ENCODE assay signal across 19 mouse cellular contexts in genomic region chr9:96935556-96936300, GRCm38 (mm10). TPM values are rescaled to one million over a fixed set of nuclear protein-coding genes. Genes with fewer than 3 reads are reported as not detected.
DNase-seq lines count a peak whose midpoint lies in the region; ATAC-seq and TF ChIP-seq lines count a peak whose summit lies in the region.
"Had no signal": no experiment of that assay in that cellular context is flagged by ENCODE, and none has a peak within 500 bp of the region (broad histone marks: within the 10 kb centered on the region; RNA-seq: fewer than 3 reads in every experiment).

No protein-coding gene starts in this region.

- TF ChIP-seq EP300 in liver, postnatal 0 days (IDR thresholded peaks at IDR 0.05; ENCODE audit: low read depth) = no peak

- no peak overlapping the region for H3K27ac ChIP-seq in liver, postnatal 0 days (ENCODE audit: low read depth)
- no peak overlapping the region for H3K27ac ChIP-seq in liver, embryonic 11.5 days (ENCODE audit: low read depth, low read length)
- H3K27ac ChIP-seq: embryonic facial prominence, embryonic 12.5 days; forebrain, embryonic 10.5 days; hindbrain, embryonic 15.5 days; midbrain, embryonic 15.5 days; neural tube, embryonic 13.5 days had no signal

- H3K9me3 ChIP-seq in liver, postnatal 0 days (ENCODE audit: low read length) = no peaks in the 10 kb centered on the region
- H3K9me3 ChIP-seq in liver, embryonic 11.5 days (ENCODE audit: control insufficient read depth, low read length) = no peaks in the 10 kb centered on the region
- H3K9me3 ChIP-seq: embryonic facial prominence, embryonic 12.5 days; hindbrain, embryonic 15.5 days; midbrain, embryonic 15.5 days had no signal

- H3K4me3 ChIP-seq in liver, postnatal 0 days (ENCODE audit: low read depth, low read length) = no peak overlapping the region
- H3K4me3 ChIP-seq in liver, embryonic 11.5 days (ENCODE audit: low read depth, low read length) = no peak overlapping the region
- H3K4me3 ChIP-seq: embryonic facial prominence, embryonic 12.5 days; forebrain, embryonic 10.5 days; hindbrain, embryonic 15.5 days; midbrain, embryonic 15.5 days; neural tube, embryonic 13.5 days had no signal

- H3K9ac ChIP-seq in liver, postnatal 0 days (replicated peaks) = no peak overlapping the region
- H3K9ac ChIP-seq in liver, embryonic 11.5 days (ENCODE audit: low read depth, low read length) = no peak overlapping the region
- H3K9ac ChIP-seq: embryonic facial prominence, embryonic 12.5 days; hindbrain, embryonic 15.5 days; midbrain, embryonic 15.5 days; neural tube, embryonic 13.5 days had no signal

- no peak for ATAC-seq in liver, postnatal 0 days
- no peak for ATAC-seq in liver, embryonic 11.5 days (replicated peaks; ENCODE audit: low FRiP score)
- ATAC-seq in megakaryocyte progenitor cell, adult 5-6 weeks (replicated peaks; ENCODE audit: poor library complexity) = peak; percentile 90
- ATAC-seq: midbrain, embryonic 15.5 days had no signal

- no peaks in the 10 kb centered on the region for H3K36me3 ChIP-seq in liver, postnatal 0 days (replicated peaks; ENCODE audit: insufficient read depth, low read length)
- no peaks in the 10 kb centered on the region for H3K36me3 ChIP-seq in liver, embryonic 11.5 days (ENCODE audit: control insufficient read depth, insufficient read depth, low read length)
- H3K36me3 ChIP-seq: embryonic facial prominence, embryonic 12.5 days; hindbrain, embryonic 15.5 days; midbrain, embryonic 15.5 days had no signal

- no peak for DNase-seq in liver, postnatal 0 days
- DNase-seq in liver, embryonic 11.5 days (ENCODE audit: low spot score) = no peak
- DNase-seq in T-cell, adult 2 months (ENCODE audit: low spot score) = peak; percentile 90
- peak; percentile 51 to 64 for DNase-seq in thymus, postnatal 36 days
- no peak for DNase-seq in layer of hippocampus, postnatal 14 days (ENCODE audit: low spot score in 2 of 2)
- DNase-seq in cerebellum, postnatal 4 days (ENCODE audit: low spot score in 2 of 2) = no peak
- DNase-seq in right cerebral cortex, postnatal 10 days (ENCODE audit: low spot score in 2 of 2) = no peak
- DNase-seq: cerebellum, postnatal 14 days; heart, adult 11 months; kidney, adult 8-10 months; lung, postnatal 36 days; retina, postnatal 1 day; spleen, adult 18-20 months had no signal

- peak overlapping the region; percentile 13; the same call in 1 of the 2 replicates for H3K4me2 ChIP-seq in liver, postnatal 0 days (ENCODE audit: low read depth, low read length)
- H3K4me2 ChIP-seq in liver, embryonic 11.5 days = no peak overlapping the region
- H3K4me2 ChIP-seq: embryonic facial prominence, embryonic 12.5 days; hindbrain, embryonic 15.5 days; midbrain, embryonic 15.5 days; neural tube, embryonic 13.5 days had no signal

- H3K27me3 ChIP-seq in liver, postnatal 0 days (ENCODE audit: insufficient read depth, low read length) = peaks cover 13% of the 10 kb centered on the region; the same call in 1 of the 2 replicates
- no peaks in the 10 kb centered on the region for H3K27me3 ChIP-seq in liver, embryonic 11.5 days (replicated peaks; ENCODE audit: control insufficient read depth, insufficient read depth, low read length)
- H3K27me3 ChIP-seq: embryonic facial prominence, embryonic 12.5 days; hindbrain, embryonic 15.5 days; midbrain, embryonic 15.5 days; neural tube, embryonic 13.5 days had no signal

- H3K4me1 ChIP-seq in liver, postnatal 0 days (ENCODE audit: insufficient read depth) = 0 out of 2 replicates have a peak, but pooled peaks cover 2% of the 10 kb centered on the region
- H3K4me1 ChIP-seq in liver, embryonic 11.5 days (replicated peaks; ENCODE audit: control insufficient read depth, insufficient read depth, low read length) = no peaks in the 10 kb centered on the region
- H3K4me1 ChIP-seq: embryonic facial prominence, embryonic 12.5 days; forebrain, embryonic 10.5 days had no signal

- 23% methylated on average over 15 of the region's 15 CpGs for WGBS in liver, postnatal 0 days (ENCODE audit: insufficient replicate concordance)
- 46% methylated on average over 15 of the region's 15 CpGs for WGBS in liver, embryonic 11.5 days

- no peak for TF ChIP-seq CTCF in liver, postnatal 0 days (IDR thresholded peaks at IDR 0.05; ENCODE audit: low read depth)

RNA-seq across cellular contexts. Expression of gene Pxylp1, which starts 43.3 kb away (rescaled TPM):
- 4.9 and 5.3 TPM in 2 replicates for polyA plus RNA-seq in liver, postnatal 0 days (2015; fragmentation: Nextera tagmentation; extraction: Ambion mirVana)
- 3.4 and 5.5 TPM in 2 replicates for polyA plus RNA-seq in liver, embryonic 11.5 days (2014; fragmentation: Nextera tagmentation; extraction: Ambion mirVana)
- 68.2 and 90.6 TPM in 2 replicates for total RNA-seq in megakaryocyte progenitor cell, adult 5-6 weeks (2015)
- 77.9 and 88.5 TPM in 2 replicates for total RNA-seq in megakaryocyte progenitor cell, adult 5-6 weeks (2017)
- total RNA-seq in layer of hippocampus, postnatal 14 days (2021) = 10 to 100 TPM; 14.5 to 16.3 TPM

Comparison
In these comparisons a context has a peak if more than half of its experiments do, and no peak if none do; other contexts are left out.
1. DNase-seq: peak in T-cell, adult 2 months (single experiment) and thymus, postnatal 36 days (2 of 2); none in liver, postnatal 0 days (single experiment), liver, embryonic 11.5 days (single experiment), layer of hippocampus, postnatal 14 days (0 of 2), cerebellum, postnatal 4 days (0 of 2) and right cerebral cortex, postnatal 10 days (0 of 2).
2. RNA of gene Pxylp1, which starts 43.3 kb away (total RNA-seq): 68.2 to 90.6 TPM in megakaryocyte progenitor cell, adult 5-6 weeks; 14.5 to 16.3 TPM in layer of hippocampus, postnatal 14 days; every median in the first group is over 4 times any median in the second.